Mouse (Mus musculus): ENCODE measurements around the gene Slc5a10. TPM values are rescaled to one million over a fixed set of nuclear protein-coding genes. Genes with fewer than 3 reads are reported as not detected.
"Not testable (repeated sequence)": the region's sequence is repeated elsewhere in the genome, so short reads cannot be mapped to it uniquely, and the experiment has no call there.

The Slc5a10 gene
- polyA plus RNA-seq, 1 experiment from 2014 or later = 0.14 TPM

- Histone ChIP-seq H3K27me3 (no peaks in the 10 kb centered on the region), H3K9me3 (no peaks in the 10 kb centered on the region), H3K9ac (replicated peaks) (no peak overlapping the region), H3K27ac (no peak overlapping the region), H3K4me3 (replicated peaks) (no peak overlapping the region), H3K4me1 (replicated peaks) (no peaks in the 10 kb centered on the region), H3K36me3 (no peaks in the 10 kb centered on the region), H3K4me2 (no peak overlapping the region)
- WGBS = 91% methylated on average over 6 of the region's 6 CpGs
- no peak for ATAC-seq (ENCODE audit: insufficient number of reproducible peaks, insufficient read depth, low FRiP score, low TSS enrichment, low read depth)
Observed at GRCm38 (mm10) chr11:61639601-61640177, 80.9 kb downstream of the Slc5a10 start.

- Histone ChIP-seq H3K27me3 (no peaks in the 10 kb centered on the region), H3K9ac (replicated peaks) (no peak overlapping the region), H3K4me1 (replicated peaks) (no peaks in the 10 kb centered on the region)
Observed at GRCm38 (mm10) chr11:61638764-61639536, 81.7 kb downstream of the Slc5a10 start.

GRCm38 (mm10) chr11:61637856-61638255, 82.8 kb downstream of the Slc5a10 start:
- no peak for ATAC-seq (ENCODE audit: insufficient number of reproducible peaks, insufficient read depth, low FRiP score, low TSS enrichment, low read depth)
- Histone ChIP-seq H3K27ac (no peak overlapping the region), H3K4me3 (replicated peaks) (no peak overlapping the region), H3K9ac (replicated peaks) (no peak overlapping the region), H3K4me1 (replicated peaks) (no peaks in the 10 kb centered on the region), H3K9me3 (no peaks in the 10 kb centered on the region), H3K27me3 (no peaks in the 10 kb centered on the region), H3K36me3 (no peaks in the 10 kb centered on the region), H3K4me2 (no peak overlapping the region)
- WGBS = 92% methylated on average over 3 of the region's 3 CpGs

More at GRCm38 (mm10) chr11:61638764-61639536, 81.7 kb downstream of the Slc5a10 start:
- no peak overlapping the region for H3K4me2 ChIP-seq
- no peak overlapping the region for H3K4me3 ChIP-seq (replicated peaks)
- 73% methylated on average over 12 of the region's 12 CpGs for WGBS
- ATAC-seq (ENCODE audit: insufficient number of reproducible peaks, insufficient read depth, low FRiP score, low TSS enrichment, low read depth) = no peak
- no peak overlapping the region for H3K27ac ChIP-seq
- H3K9me3 ChIP-seq = no peaks in the 10 kb centered on the region
- no peaks in the 10 kb centered on the region for H3K36me3 ChIP-seq

- Histone ChIP-seq H3K9ac (replicated peaks) (no peak overlapping the region), H3K4me1 (replicated peaks) (no peaks in the 10 kb centered on the region), H3K27ac (no peak overlapping the region), H3K4me2 (no peak overlapping the region), H3K36me3 (no peaks in the 10 kb centered on the region), H3K9me3 (no peaks in the 10 kb centered on the region), H3K27me3 (no peaks in the 10 kb centered on the region), H3K4me3 (replicated peaks) (no peak overlapping the region)
- 56% methylated on average over 1 of the region's 1 CpGs for WGBS
- ATAC-seq (ENCODE audit: insufficient number of reproducible peaks, insufficient read depth, low FRiP score, low TSS enrichment, low read depth) = no peak
Observed at GRCm38 (mm10) chr11:61637413-61637812, 83.2 kb downstream of the Slc5a10 start.

- H3K4me2 ChIP-seq; H3K27ac ChIP-seq; H3K27me3 ChIP-seq; H3K9ac ChIP-seq (replicated peaks); H3K36me3 ChIP-seq; H3K4me3 ChIP-seq (replicated peaks); H3K4me1 ChIP-seq (replicated peaks); H3K9me3 ChIP-seq; ATAC-seq (ENCODE audit: insufficient number of reproducible peaks, insufficient read depth, low FRiP score, low TSS enrichment, low read depth): not testable (repeated sequence)
- 85% methylated on average over 4 of the region's 4 CpGs for WGBS
Observed at GRCm38 (mm10) chr11:61636309-61636708, 84.3 kb downstream of the Slc5a10 start.

GRCm38 (mm10) chr11:61629621-61630020, 91.0 kb downstream of the Slc5a10 start:
- H3K36me3 ChIP-seq = no peaks in the 10 kb centered on the region
- H3K4me2 ChIP-seq = no peak overlapping the region
- no peak overlapping the region for H3K27ac ChIP-seq
- ATAC-seq (ENCODE audit: insufficient number of reproducible peaks, insufficient read depth, low FRiP score, low TSS enrichment, low read depth) = no peak
- no peak overlapping the region for H3K4me3 ChIP-seq (replicated peaks)
- WGBS = 59% methylated on average over 3 of the region's 3 CpGs
- H3K27me3 ChIP-seq = no peaks in the 10 kb centered on the region
- peaks cover 5% of the 10 kb centered on the region; the same call in 1 of the 2 replicates for H3K9me3 ChIP-seq
- H3K9ac ChIP-seq (replicated peaks) = no peak overlapping the region
- no peaks in the 10 kb centered on the region for H3K4me1 ChIP-seq (replicated peaks)

- Histone ChIP-seq H3K27me3 (no peaks in the 10 kb centered on the region; the same call in 1 of the 2 replicates), H3K4me1 (replicated peaks) (no peaks in the 10 kb centered on the region), H3K4me3 (replicated peaks) (no peak overlapping the region), H3K4me2 (no peak overlapping the region), H3K36me3 (no peaks in the 10 kb centered on the region), H3K9ac (replicated peaks) (no peak overlapping the region), H3K9me3 (peaks cover 5% of the 10 kb centered on the region; the same call in 1 of the 2 replicates), H3K27ac (no peak overlapping the region)
- no peak for ATAC-seq (ENCODE audit: insufficient number of reproducible peaks, insufficient read depth, low FRiP score, low TSS enrichment, low read depth)
- WGBS = 91% methylated on average over 1 of the region's 1 CpGs
Observed at GRCm38 (mm10) chr11:61626509-61626908, 94.1 kb downstream of the Slc5a10 start.

- Histone ChIP-seq H3K9me3 (peaks cover 5% of the 10 kb centered on the region; the same call in 1 of the 2 replicates), H3K4me3 (replicated peaks) (no peak overlapping the region), H3K4me2 (no peak overlapping the region), H3K9ac (replicated peaks) (no peak overlapping the region), H3K4me1 (replicated peaks) (peaks cover 5% of the 10 kb centered on the region; the same call in 1 of the 2 replicates), H3K27ac (no peak overlapping the region), H3K36me3 (no peaks in the 10 kb centered on the region), H3K27me3 (no peaks in the 10 kb centered on the region; the same call in 1 of the 2 replicates)
- no peak for ATAC-seq (ENCODE audit: insufficient number of reproducible peaks, insufficient read depth, low FRiP score, low TSS enrichment, low read depth)
- 78% methylated on average over 7 of the region's 7 CpGs for WGBS
Observed at GRCm38 (mm10) chr11:61625136-61625535, 95.5 kb downstream of the Slc5a10 start.

Other genes starting within 250 kb of the Slc5a10 start
- gene Mfap4, start 235.4 kb downstream of the Slc5a10 start, polyA plus RNA-seq (2016; fragmentation: Nextera tagmentation; extraction: Ambion mirVana) = 198 and 239 TPM in 2 replicates
- 85.0 and 93.7 TPM in 2 replicates for gene Mapk7, start 226.4 kb downstream of the Slc5a10 start, polyA plus RNA-seq (2016; fragmentation: Nextera tagmentation; extraction: Ambion mirVana)
- 37.5 and 38.5 TPM in 2 replicates for gene B9d1, start 215.7 kb downstream of the Slc5a10 start, polyA plus RNA-seq (2016; fragmentation: Nextera tagmentation; extraction: Ambion mirVana)
- 26.7 and 28.5 TPM in 2 replicates for gene Epn2, start 141.1 kb downstream of the Slc5a10 start, polyA plus RNA-seq (2016; fragmentation: Nextera tagmentation; extraction: Ambion mirVana)
- 5.4 and 6.1 TPM in 2 replicates for gene Grap, start 67.6 kb downstream of the Slc5a10 start, polyA plus RNA-seq (2016; fragmentation: Nextera tagmentation; extraction: Ambion mirVana)
- gene Fam83g, start 36.7 kb downstream of the Slc5a10 start, polyA plus RNA-seq (2016; fragmentation: Nextera tagmentation; extraction: Ambion mirVana) = 2.2 and 2.6 TPM in 2 replicates
- 30.1 and 34.0 TPM in 2 replicates for gene Prpsap2, start 41.3 kb upstream of the Slc5a10 start, polyA plus RNA-seq (2016; fragmentation: Nextera tagmentation; extraction: Ambion mirVana)
- gene Ulk2, start 134.2 kb upstream of the Slc5a10 start, polyA plus RNA-seq (2016; fragmentation: Nextera tagmentation; extraction: Ambion mirVana) = 19.7 and 21.5 TPM in 2 replicates
- 21.1 and 22.7 TPM in 2 replicates for gene Akap10, start 209.4 kb upstream of the Slc5a10 start, polyA plus RNA-seq (2016; fragmentation: Nextera tagmentation; extraction: Ambion mirVana)
- gene Specc1, start 235.9 kb upstream of the Slc5a10 start, polyA plus RNA-seq (2016; fragmentation: Nextera tagmentation; extraction: Ambion mirVana) = 13.8 and 16.4 TPM in 2 replicates

Data from limb, embryonic 12.5 days (tissue).